Mouse (Mus musculus) megakaryocyte, embryonic 14.5 days (primary cell): ENCODE measurements around the gene Zmat5.

Experiments
- FLI1 ChIP-seq: IDR thresholded peaks from 2 replicates; pipeline ENCODE4 v1.6.1; 2012; ENCODE audit warnings: low read length, inconsistent platforms, mixed read lengths
- GATA1 ChIP-seq: IDR thresholded peaks from 3 replicates; pipeline ENCODE4 v1.6.1; 2012; ENCODE audit warnings: mixed read lengths, low read length, inconsistent platforms, borderline replicate concordance

DNA sequence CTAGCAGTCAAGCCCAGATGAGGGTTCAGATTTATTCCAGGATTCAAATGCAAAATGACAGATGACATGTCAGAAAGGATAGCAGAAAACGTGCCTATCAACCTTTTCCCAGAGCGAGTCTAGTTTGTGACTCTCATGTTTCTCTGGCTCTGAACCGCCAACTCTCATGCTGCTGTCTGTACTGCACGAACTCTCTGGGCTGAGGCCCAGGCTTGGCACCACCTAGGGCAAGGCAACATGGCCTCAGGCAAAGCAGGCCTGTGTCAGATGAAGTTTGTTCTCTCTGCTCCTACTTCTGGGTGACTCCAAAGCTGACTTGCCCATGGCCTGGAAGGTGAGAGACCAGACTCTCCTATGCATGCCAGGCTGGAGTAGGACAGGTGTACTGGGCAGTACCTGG lies 63.9 kb downstream of the Zmat5 start:
- no peak for TF ChIP-seq GATA1
- TF ChIP-seq FLI1, result no peak
